ENCODE assay signal across 8 mouse cellular contexts in genomic region chr5:74194027-74194840, GRCm38 (mm10). TPM values are rescaled to one million over a fixed set of nuclear protein-coding genes. Genes with fewer than 3 reads are reported as not detected.
A peak's percentile ranks its signal among the peaks of the same experiment; 100 is the strongest.
DNase-seq lines count a peak whose midpoint lies in the region; ATAC-seq and TF ChIP-seq lines count a peak whose summit lies in the region.

No protein-coding gene starts in this region.

- peak overlapping the region; percentile 96 for H3K9ac ChIP-seq in embryonic facial prominence, embryonic 13.5 days
- peak overlapping the region; percentile 64 for H3K9ac ChIP-seq in liver, embryonic 11.5 days (ENCODE audit: low read depth, low read length)
- peak overlapping the region; percentile 93 for H3K9ac ChIP-seq in stomach, postnatal 0 days (ENCODE audit: low read length)

- peak overlapping the region; percentile 83 for H3K4me2 ChIP-seq in embryonic facial prominence, embryonic 13.5 days
- H3K4me2 ChIP-seq in liver, embryonic 11.5 days = peak overlapping the region; percentile 99
- H3K4me2 ChIP-seq in stomach, postnatal 0 days (replicated peaks; ENCODE audit: low read depth) = peak overlapping the region; percentile 98

- no peak for TF ChIP-seq EP300 in stomach, postnatal 0 days (optimal IDR thresholded peaks at IDR 0.05)

- H3K36me3 ChIP-seq in heart, embryonic 10.5 days = peaks cover 24% of the 10 kb centered on the region
- H3K36me3 ChIP-seq in embryonic facial prominence, embryonic 13.5 days = peaks cover 22% of the 10 kb centered on the region
- H3K36me3 ChIP-seq in liver, embryonic 11.5 days (ENCODE audit: control insufficient read depth, insufficient read depth, low read length) = peaks cover 5% of the 10 kb centered on the region; the same call in 1 of the 2 replicates
- H3K36me3 ChIP-seq in stomach, postnatal 0 days (ENCODE audit: control insufficient read depth, insufficient read depth, low read length) = peaks cover 16% of the 10 kb centered on the region; the same call in 1 of the 2 replicates

- peak overlapping the region; percentile 96 for H3K4me3 ChIP-seq in heart, embryonic 10.5 days
- peak overlapping the region; percentile 75 for H3K4me3 ChIP-seq in embryonic facial prominence, embryonic 13.5 days
- H3K4me3 ChIP-seq in liver, embryonic 11.5 days (ENCODE audit: low read depth, low read length) = peak overlapping the region; percentile 88
- H3K4me3 ChIP-seq in stomach, postnatal 0 days (ENCODE audit: low read depth, low read length) = peak overlapping the region; percentile 96

- 0 out of 2 replicates have a peak, but pooled peaks cover 5% of the 10 kb centered on the region for H3K27me3 ChIP-seq in heart, embryonic 10.5 days (ENCODE audit: insufficient read depth, poor library complexity, severe bottlenecking)
- H3K27me3 ChIP-seq in embryonic facial prominence, embryonic 13.5 days = 0 out of 2 replicates have a peak, but pooled peaks cover 3% of the 10 kb centered on the region
- peaks cover 4% of the 10 kb centered on the region; the same call in 1 of the 2 replicates for H3K27me3 ChIP-seq in liver, embryonic 11.5 days (replicated peaks; ENCODE audit: control insufficient read depth, insufficient read depth, low read length)
- no peaks in the 10 kb centered on the region for H3K27me3 ChIP-seq in stomach, postnatal 0 days (ENCODE audit: control insufficient read depth, insufficient read depth, low read length)

- 28% methylated on average over 16 of the region's 16 CpGs for WGBS in heart, embryonic 10.5 days
- WGBS in embryonic facial prominence, embryonic 13.5 days = 19% methylated on average over 16 of the region's 16 CpGs
- 31% methylated on average over 16 of the region's 16 CpGs for WGBS in liver, embryonic 11.5 days
- WGBS in stomach, postnatal 0 days = 32% methylated on average over 16 of the region's 16 CpGs

- ATAC-seq in embryonic facial prominence, embryonic 13.5 days (ENCODE audit: insufficient number of reproducible peaks, insufficient read depth, low FRiP score, low TSS enrichment, low read depth) = no peak
- ATAC-seq in liver, embryonic 11.5 days (replicated peaks; ENCODE audit: low FRiP score) = no peak; the same call in 1 of the 2 replicates
- peak; percentile 28; the same call in 1 of the 2 replicates for ATAC-seq in stomach, postnatal 0 days (ENCODE audit: low FRiP score, low TSS enrichment)
- no peak for ATAC-seq in monocyte, adult 5-6 weeks (replicated peaks; ENCODE audit: insufficient number of reproducible peaks, low FRiP score, low TSS enrichment, poor library complexity, severe bottlenecking)

- TF ChIP-seq CTCF in stomach, postnatal 0 days (IDR thresholded peaks at IDR 0.05; ENCODE audit: low read depth) = no peak

- H3K9me3 ChIP-seq in heart, embryonic 10.5 days = no peaks in the 10 kb centered on the region
- H3K9me3 ChIP-seq in embryonic facial prominence, embryonic 13.5 days = no peaks in the 10 kb centered on the region
- H3K9me3 ChIP-seq in liver, embryonic 11.5 days (ENCODE audit: control insufficient read depth, low read length) = no peaks in the 10 kb centered on the region
- H3K9me3 ChIP-seq in stomach, postnatal 0 days (ENCODE audit: control insufficient read depth, low read length) = no peaks in the 10 kb centered on the region

- peak overlapping the region; percentile 97 for H3K27ac ChIP-seq in heart, embryonic 10.5 days
- H3K27ac ChIP-seq in embryonic facial prominence, embryonic 13.5 days = peak overlapping the region; percentile 73
- H3K27ac ChIP-seq in liver, embryonic 11.5 days (ENCODE audit: low read depth, low read length) = no peak overlapping the region
- peak overlapping the region; percentile 78 for H3K27ac ChIP-seq in stomach, postnatal 0 days (replicated peaks)

- peaks cover 65% of the 10 kb centered on the region for H3K4me1 ChIP-seq in heart, embryonic 10.5 days
- H3K4me1 ChIP-seq in embryonic facial prominence, embryonic 13.5 days = peaks cover 71% of the 10 kb centered on the region
- H3K4me1 ChIP-seq in liver, embryonic 11.5 days (replicated peaks; ENCODE audit: control insufficient read depth, insufficient read depth, low read length) = peaks cover 23% of the 10 kb centered on the region
- peaks cover 7% of the 10 kb centered on the region for H3K4me1 ChIP-seq in stomach, postnatal 0 days (replicated peaks; ENCODE audit: control insufficient read depth, insufficient read depth)

- no peak for DNase-seq in heart, embryonic 10.5 days (ENCODE audit: low spot score)
- DNase-seq in heart, adult 8-10 months (ENCODE audit: low spot score) = no peak
- DNase-seq in A20 (ENCODE audit: low read depth, low spot score) = peak; percentile 7
- DNase-seq in liver, embryonic 11.5 days (ENCODE audit: low spot score) = no peak
- DNase-seq in stomach, postnatal 0 days (ENCODE audit: low spot score) = peak; percentile 58
- no peak for DNase-seq in layer of hippocampus, postnatal 25 days (ENCODE audit: extremely low spot score in 1 of 2, low spot score in 1 of 2)

RNA-seq across cellular contexts. Expression of gene Rasl11b, which starts 0.9 kb away (rescaled TPM):
- polyA plus RNA-seq in heart, embryonic 10.5 days (2016; fragmentation: Nextera tagmentation; extraction: Ambion mirVana) = 58.3 and 65.9 TPM in 2 replicates
- 10 to 100 TPM; 36.0 to 52.1 (median 41.2) TPM for total RNA-seq in heart, adult 8-10 months (2022)
- polyA plus RNA-seq in embryonic facial prominence, embryonic 13.5 days (2015; fragmentation: Nextera tagmentation; extraction: Ambion mirVana) = 148 and 177 TPM in 2 replicates
- 13.9 and 14.7 TPM in 2 replicates for polyA plus RNA-seq in liver, embryonic 11.5 days (2014; fragmentation: Nextera tagmentation; extraction: Ambion mirVana)
- 33.6 and 45.0 TPM in 2 replicates for polyA plus RNA-seq in stomach, postnatal 0 days (2015; fragmentation: Nextera tagmentation; extraction: Ambion mirVana)
- 0.57 to 0.78 TPM in 2 of 3 replicates, not detected in the other for total RNA-seq in monocyte, adult 5-6 weeks (2017)
- 10 to 100 TPM; 64.9 to 77.2 TPM for total RNA-seq in layer of hippocampus, postnatal 25 days (2021)

Comparison
In these comparisons a context has a peak if more than half of its experiments do, and no peak if none do; other contexts are left out.
1. DNase-seq: peak in A20 (single experiment) and stomach, postnatal 0 days (single experiment); none in heart, embryonic 10.5 days (single experiment), heart, adult 8-10 months (single experiment), liver, embryonic 11.5 days (single experiment) and layer of hippocampus, postnatal 25 days (0 of 2).
2. Peak in every context shown above with its lines, with median percentiles within 50 percentile points of each other: H3K4me3 ChIP-seq, H3K4me2 ChIP-seq and H3K9ac ChIP-seq.